Mouse (Mus musculus) MEL (cell line): ENCODE data around the gene Polr3b.

Experiments
- CTCF ChIP-seq, 3 experiments: IDR thresholded peaks in 2 of 3; conservative IDR thresholded peaks in 1 of 3; 2 replicates each; pipeline ENCODE4 v1.5.1; 2011 to 2012; ENCODE audit warnings: low read length in 3 of 3, low read depth in 2 of 3, mild to moderate bottlenecking in 2 of 3, improper control_type of control experiment in 1 of 3, inconsistent platforms in 1 of 3, mixed read lengths in 1 of 3, moderate library complexity in 1 of 3; ENCODE audit not compliant: control insufficient read depth in 1 of 3, insufficient read depth in 1 of 3, poor library complexity in 1 of 3, severe bottlenecking in 1 of 3
- E2F4 ChIP-seq: IDR thresholded peaks from 2 replicates; pipeline ENCODE4 v1.6.1; 2011; ENCODE audit warnings: low read depth, low read length, improper control_type of control experiment, borderline replicate concordance
- EP300 ChIP-seq, 2 experiments: IDR thresholded peaks; 2 replicates each; pipeline ENCODE4 v1.6.1; 2011; ENCODE audit warnings: improper control_type of control experiment in 2 of 2, low read length in 2 of 2, low read depth in 1 of 2, mild to moderate bottlenecking in 1 of 2
- ETS1 ChIP-seq: IDR thresholded peaks from 2 replicates; pipeline ENCODE4 v1.6.1; 2012; ENCODE audit warnings: low read depth, mild to moderate bottlenecking, inconsistent platforms, low read length, improper control_type of control experiment, moderate library complexity
- GABPA ChIP-seq: IDR thresholded peaks from 2 replicates; pipeline ENCODE4 v1.6.1; 2012; ENCODE audit warnings: low read depth, mild to moderate bottlenecking, inconsistent platforms, low read length, improper control_type of control experiment, moderate library complexity
- MAFK ChIP-seq: IDR thresholded peaks from 2 replicates; pipeline ENCODE4 v1.6.1; 2011; ENCODE audit warnings: low read depth, mild to moderate bottlenecking, low read length, improper control_type of control experiment, borderline replicate concordance
- NRF1 ChIP-seq: IDR thresholded peaks from 2 replicates; pipeline ENCODE4 v1.6.1; 2014; ENCODE audit warnings: low read depth, mild to moderate bottlenecking, inconsistent platforms, low read length, improper control_type of control experiment, moderate library complexity; ENCODE audit not compliant: poor library complexity, insufficient read depth, severe bottlenecking
- POLR2AphosphoS2 ChIP-seq: IDR thresholded peaks from 2 replicates; pipeline ENCODE4 v1.6.1; 2011; ENCODE audit warnings: low read length, improper control_type of control experiment
- RAD21 ChIP-seq: IDR thresholded peaks from 2 replicates; pipeline ENCODE4 v1.6.1; 2011; ENCODE audit warnings: mild to moderate bottlenecking, low read depth, low read length, improper control_type of control experiment
- SIN3A ChIP-seq: IDR thresholded peaks from 2 replicates; pipeline ENCODE4 v1.6.1; 2012; ENCODE audit warnings: low read length, improper control_type of control experiment, inconsistent platforms

GRCm38 (mm10) chr10:84707752-84708530 is 85.8 kb downstream of the Polr3b start:
- TF ChIP-seq MAFK (no peak), GABPA (no peak), CTCF (IDR thresholded peaks at IDR 0.05 in 2 of 3, conservative IDR thresholded peaks at IDR 0.05 in 1 of 3; ENCODE audit: control insufficient read depth in 1 of 3, insufficient read depth in 1 of 3, low read depth in 2 of 3, low read length in 3 of 3, poor library complexity in 1 of 3, severe bottlenecking in 1 of 3) (no peak), EP300 (IDR thresholded peaks at IDR 0.05; ENCODE audit: low read depth in 1 of 2, low read length in 2 of 2) (no peak), POLR2AphosphoS2 (no peak), NRF1 (no peak), SIN3A (no peak), ETS1 (no peak), RAD21 (no peak), E2F4 (no peak)
